Mouse (Mus musculus) liver, postnatal 0 days (tissue): ENCODE data around the gene Ddrgk1.

Experiments used
- CTCF ChIP-seq: sonication (generic); IDR thresholded peaks from 2 replicates; pipeline ENCODE4 v1.5.1; 2016; ENCODE audit warnings: antibody characterized with exemption, low read depth
- EP300 ChIP-seq: IDR thresholded peaks from 2 replicates; pipeline ENCODE4 v1.6.1; 2016; ENCODE audit warnings: antibody characterized with exemption, low read depth, mild to moderate bottlenecking

GRCm38 (mm10) chr2:130632416-130632815, 32.0 kb downstream of the Ddrgk1 start:
- TF ChIP-seq CTCF = no peak
- no peak for TF ChIP-seq EP300
